Mouse (Mus musculus): Measurements from ENCODE around the gene Itpr1. TPM values are rescaled to one million over a fixed set of nuclear protein-coding genes. Genes with fewer than 3 reads are reported as not detected.
A peak's percentile ranks its signal among the peaks of the same experiment; 100 is the strongest.

Gene Itpr1
- polyA plus RNA-seq, 1 experiment = 4.7 TPM

DNA sequence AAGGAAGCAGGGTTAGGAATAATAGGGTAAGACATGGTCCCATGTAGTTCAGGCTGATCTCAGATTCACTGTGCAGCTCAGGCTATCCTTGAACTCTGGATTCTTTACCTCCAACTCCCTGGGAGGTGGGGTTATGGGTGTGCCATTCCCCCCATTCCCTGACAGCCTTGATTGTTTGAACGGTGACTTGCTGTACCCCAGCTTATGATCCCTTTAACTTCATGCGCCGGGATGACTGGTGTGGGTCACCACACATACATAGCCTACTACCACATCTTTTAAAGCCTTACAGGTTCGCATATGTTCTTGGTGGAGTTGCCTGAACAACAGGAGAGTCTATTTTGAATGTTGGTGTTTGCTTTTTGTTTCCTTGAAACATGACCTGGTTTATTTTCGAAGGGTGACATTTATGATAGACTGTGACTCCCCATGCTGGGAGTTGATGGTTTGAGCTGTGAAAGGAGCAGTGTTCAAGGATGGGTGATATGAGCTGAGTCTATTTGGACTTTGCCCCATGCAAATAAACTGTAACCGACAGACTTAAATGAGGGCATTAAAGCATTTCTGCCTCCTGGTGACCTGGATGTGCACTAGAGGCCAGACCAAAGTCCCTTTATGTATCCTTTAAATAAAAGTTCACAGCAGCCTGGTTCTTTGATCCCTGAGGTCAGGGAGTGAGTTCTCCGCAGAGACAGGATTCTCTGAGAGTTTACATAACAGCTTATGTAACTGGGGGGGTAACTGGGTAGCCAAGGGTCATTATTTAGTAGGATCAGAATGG, 273.5 kb downstream of the Itpr1 start:
- H3K4me3 ChIP-seq (ENCODE audit: low read depth, low read length) = no peak overlapping the region
- H3K36me3 ChIP-seq (ENCODE audit: control insufficient read depth, insufficient read depth, low read length) = 0 out of 2 replicates have a peak, but pooled peaks cover 1% of the 10 kb centered on the region
- H3K27me3 ChIP-seq (ENCODE audit: control insufficient read depth, insufficient read depth, low read length) = no peaks in the 10 kb centered on the region
- peaks cover 18% of the 10 kb centered on the region for H3K4me1 ChIP-seq (ENCODE audit: control insufficient read depth, insufficient read depth, insufficient read length, low read length)
- WGBS = 24% methylated on average over 7 of the region's 7 CpGs
- peak overlapping the region; percentile 80 for H3K27ac ChIP-seq (ENCODE audit: insufficient read depth, low read depth, low read length)
- TF ChIP-seq CTCF (IDR thresholded peaks at IDR 0.05; ENCODE audit: extremely low read depth, insufficient read length, insufficient replicate concordance, low read depth, low read length) (no peak), POLR2A (IDR thresholded peaks at IDR 0.05; ENCODE audit: low read depth, low read length) (no peak)

DNA sequence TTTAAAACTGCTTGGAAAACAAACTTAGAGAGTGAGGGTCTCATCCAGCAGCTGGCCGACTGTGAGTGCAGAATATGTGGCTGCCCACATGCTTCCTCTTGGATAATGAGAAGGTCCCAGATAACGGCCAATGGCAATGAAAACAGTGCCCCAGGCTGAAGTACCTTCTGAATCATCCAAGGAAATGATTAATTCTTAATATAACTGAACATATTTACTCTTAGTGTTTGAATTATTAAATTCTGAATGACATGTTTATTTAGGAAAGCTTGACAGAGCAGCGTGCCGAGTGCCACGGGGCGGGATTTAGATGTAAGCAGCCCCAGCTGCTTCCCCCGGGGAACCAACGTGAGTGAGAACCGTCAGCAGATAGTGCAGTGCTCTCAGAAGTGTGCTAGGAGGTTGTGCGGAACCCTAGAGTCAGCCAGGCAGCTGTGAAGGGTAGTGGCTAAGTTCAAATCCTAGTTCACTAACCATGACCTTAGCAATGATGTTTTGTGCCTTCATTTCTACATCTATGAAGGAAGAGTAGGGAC, 274.5 kb downstream of the Itpr1 start:
- 20% methylated on average over 10 of the region's 10 CpGs for WGBS
- Histone ChIP-seq H3K27me3 (ENCODE audit: control insufficient read depth, insufficient read depth, low read length) (no peaks in the 10 kb centered on the region), H3K4me1 (ENCODE audit: control insufficient read depth, insufficient read depth, insufficient read length, low read length) (peaks cover 26% of the 10 kb centered on the region), H3K36me3 (ENCODE audit: control insufficient read depth, insufficient read depth, low read length) (no peaks in the 10 kb centered on the region), H3K27ac (ENCODE audit: insufficient read depth, low read depth, low read length) (peak overlapping the region; percentile 80), H3K4me3 (ENCODE audit: low read depth, low read length) (no peak overlapping the region)
- TF ChIP-seq POLR2A (IDR thresholded peaks at IDR 0.05; ENCODE audit: low read depth, low read length) = no peak
- no peak for TF ChIP-seq CTCF (IDR thresholded peaks at IDR 0.05; ENCODE audit: extremely low read depth, insufficient read length, insufficient replicate concordance, low read depth, low read length)

DNA sequence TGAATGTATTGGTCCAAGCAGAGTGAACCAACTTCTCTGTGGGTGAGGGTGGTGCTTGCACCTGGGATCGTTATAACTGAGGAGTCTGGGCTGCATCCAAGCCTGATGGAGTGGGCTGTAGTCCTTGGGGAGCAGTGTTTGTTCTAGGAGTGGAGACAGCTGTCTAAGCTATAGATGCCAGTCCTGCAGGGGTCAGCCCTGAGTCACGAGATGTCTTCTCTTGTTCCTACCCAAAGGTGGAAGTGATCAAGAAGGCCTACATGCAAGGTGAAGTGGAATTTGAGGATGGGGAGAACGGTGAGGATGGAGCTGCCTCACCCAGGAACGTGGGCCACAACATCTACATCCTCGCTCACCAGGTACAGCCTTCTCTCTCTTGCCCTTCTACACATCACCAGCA, 275.4 kb downstream of the Itpr1 start:
- Histone ChIP-seq H3K4me1 (ENCODE audit: control insufficient read depth, insufficient read depth, insufficient read length, low read length) (peaks cover 26% of the 10 kb centered on the region), H3K4me3 (ENCODE audit: low read depth, low read length) (no peak overlapping the region), H3K36me3 (ENCODE audit: control insufficient read depth, insufficient read depth, low read length) (no peaks in the 10 kb centered on the region), H3K27ac (ENCODE audit: insufficient read depth, low read depth, low read length) (no peak overlapping the region), H3K27me3 (ENCODE audit: control insufficient read depth, insufficient read depth, low read length) (no peaks in the 10 kb centered on the region)
- TF ChIP-seq POLR2A (IDR thresholded peaks at IDR 0.05; ENCODE audit: low read depth, low read length) (no peak), CTCF (IDR thresholded peaks at IDR 0.05; ENCODE audit: extremely low read depth, insufficient read length, insufficient replicate concordance, low read depth, low read length) (peak; percentile 24; the same call in 1 of the 2 replicates)
- WGBS = 65% methylated on average over 5 of the region's 5 CpGs

DNA sequence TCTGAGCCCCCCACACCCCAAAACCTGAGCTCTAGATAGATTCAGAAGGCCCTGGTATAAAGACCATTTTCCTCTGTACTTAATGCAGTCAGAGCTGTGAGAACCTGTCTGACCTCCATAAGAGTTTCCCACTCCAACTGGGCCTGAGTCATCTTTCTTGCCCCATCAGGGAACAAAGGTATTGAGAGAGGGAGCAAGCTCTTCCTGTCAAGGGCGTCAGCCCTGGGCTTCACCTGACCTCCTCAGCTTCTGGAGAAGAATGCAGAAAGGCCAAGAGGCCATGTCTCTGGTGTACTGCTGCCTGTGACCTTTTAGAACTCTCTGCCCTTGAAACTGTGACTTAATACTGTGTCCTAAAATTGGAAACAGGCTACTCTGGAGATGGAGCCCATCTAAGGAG, 279.1 kb downstream of the Itpr1 start:
- Histone ChIP-seq H3K4me1 (ENCODE audit: control insufficient read depth, insufficient read depth, insufficient read length, low read length) (peaks cover 27% of the 10 kb centered on the region), H3K4me3 (ENCODE audit: low read depth, low read length) (no peak overlapping the region), H3K36me3 (ENCODE audit: control insufficient read depth, insufficient read depth, low read length) (peaks cover 3% of the 10 kb centered on the region; the same call in 1 of the 2 replicates), H3K27ac (ENCODE audit: insufficient read depth, low read depth, low read length) (peak overlapping the region; percentile 7; the same call in 1 of the 2 replicates), H3K27me3 (ENCODE audit: control insufficient read depth, insufficient read depth, low read length) (no peaks in the 10 kb centered on the region)
- WGBS = 75% methylated on average over 1 of the region's 1 CpGs
- TF ChIP-seq CTCF (IDR thresholded peaks at IDR 0.05; ENCODE audit: extremely low read depth, insufficient read length, insufficient replicate concordance, low read depth, low read length) (no peak), POLR2A (IDR thresholded peaks at IDR 0.05; ENCODE audit: low read depth, low read length) (no peak)

DNA sequence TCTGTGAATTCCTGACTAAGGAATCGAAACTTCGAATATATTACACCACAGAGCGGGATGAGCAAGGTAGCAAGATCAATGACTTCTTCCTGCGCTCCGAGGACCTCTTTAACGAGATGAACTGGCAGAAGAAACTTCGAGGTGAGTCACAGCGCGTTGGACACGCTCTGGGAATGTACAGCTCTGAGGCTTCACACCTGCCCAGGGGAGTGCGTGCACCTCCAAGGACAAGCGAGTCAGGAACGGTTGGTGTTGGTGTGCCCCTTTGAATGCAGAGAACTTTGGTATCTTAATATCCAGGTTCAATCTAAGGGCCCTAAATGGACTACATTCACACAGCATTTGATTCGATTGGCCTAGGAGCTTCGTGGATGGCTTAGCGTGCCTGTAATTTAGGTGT, 280.9 kb downstream of the Itpr1 start:
- 46% methylated on average over 16 of the region's 16 CpGs for WGBS
- Histone ChIP-seq H3K4me1 (ENCODE audit: control insufficient read depth, insufficient read depth, insufficient read length, low read length) (peaks cover 21% of the 10 kb centered on the region), H3K27me3 (ENCODE audit: control insufficient read depth, insufficient read depth, low read length) (no peaks in the 10 kb centered on the region), H3K36me3 (ENCODE audit: control insufficient read depth, insufficient read depth, low read length) (peaks cover 3% of the 10 kb centered on the region; the same call in 1 of the 2 replicates), H3K27ac (ENCODE audit: insufficient read depth, low read depth, low read length) (peak overlapping the region; percentile 88), H3K4me3 (ENCODE audit: low read depth, low read length) (no peak overlapping the region)
- no peak for TF ChIP-seq CTCF (IDR thresholded peaks at IDR 0.05; ENCODE audit: extremely low read depth, insufficient read length, insufficient replicate concordance, low read depth, low read length)
- no peak for TF ChIP-seq POLR2A (IDR thresholded peaks at IDR 0.05; ENCODE audit: low read depth, low read length)

DNA sequence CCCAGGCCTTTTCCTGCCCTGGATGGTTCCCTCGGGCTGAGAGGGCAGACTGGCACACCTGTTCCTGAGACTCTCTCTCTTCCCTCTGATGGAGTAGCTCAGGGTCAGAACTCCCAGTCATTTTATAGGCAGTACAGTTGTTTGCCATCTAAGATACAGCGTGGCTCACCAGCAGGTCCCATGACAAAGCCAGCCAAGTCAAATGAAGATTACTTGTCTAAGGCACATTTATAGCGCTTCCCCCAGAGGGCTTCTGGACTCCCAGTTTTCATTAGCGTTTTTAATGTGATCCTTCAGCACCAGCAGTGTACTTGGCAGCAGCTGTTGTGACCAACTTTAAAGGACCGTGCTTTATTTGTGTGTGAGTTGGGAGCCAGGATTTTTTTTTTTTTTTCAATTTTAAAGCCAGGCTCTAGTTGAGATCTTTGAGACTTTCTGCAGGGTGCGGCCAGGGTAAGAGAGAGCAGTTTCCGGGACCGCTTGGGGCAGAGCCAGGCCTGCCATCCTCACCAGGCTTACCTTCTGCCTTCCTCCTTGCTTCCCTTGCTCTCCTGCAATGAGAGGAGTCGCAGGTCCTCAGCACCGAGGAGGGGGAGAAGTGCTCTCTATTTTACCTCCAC, 281.4 kb downstream of the Itpr1 start:
- Histone ChIP-seq H3K36me3 (ENCODE audit: control insufficient read depth, insufficient read depth, low read length) (peaks cover 3% of the 10 kb centered on the region; the same call in 1 of the 2 replicates), H3K27ac (ENCODE audit: insufficient read depth, low read depth, low read length) (peak overlapping the region; percentile 88), H3K4me3 (ENCODE audit: low read depth, low read length) (no peak overlapping the region), H3K27me3 (ENCODE audit: control insufficient read depth, insufficient read depth, low read length) (no peaks in the 10 kb centered on the region), H3K4me1 (ENCODE audit: control insufficient read depth, insufficient read depth, insufficient read length, low read length) (peaks cover 21% of the 10 kb centered on the region)
- TF ChIP-seq CTCF (IDR thresholded peaks at IDR 0.05; ENCODE audit: extremely low read depth, insufficient read length, insufficient replicate concordance, low read depth, low read length) = 0 out of 2 replicates have a peak, but pooled peaks have one; percentile 11
- TF ChIP-seq POLR2A (IDR thresholded peaks at IDR 0.05; ENCODE audit: low read depth, low read length) = no peak
- 26% methylated on average over 10 of the region's 10 CpGs for WGBS

DNA sequence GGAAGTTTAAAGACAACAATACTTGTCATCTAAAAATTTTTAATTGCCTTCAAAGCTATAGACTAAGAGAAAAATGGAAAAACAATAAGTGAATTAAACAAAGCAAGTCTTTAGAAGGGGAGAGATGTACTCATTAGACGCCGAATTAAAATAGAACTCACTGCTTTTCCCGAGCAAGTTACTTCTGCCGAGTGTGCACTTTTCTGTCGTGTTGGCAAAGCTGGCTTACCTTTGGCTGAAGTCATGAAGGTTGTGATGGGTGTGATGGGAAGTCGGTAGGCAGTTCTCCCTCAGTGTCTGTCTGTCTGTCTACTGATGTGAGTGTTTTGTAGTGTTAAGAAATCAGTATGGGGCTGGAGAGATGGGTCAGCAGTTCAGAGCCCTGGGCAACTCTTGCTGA, 282.1 kb downstream of the Itpr1 start:
- Histone ChIP-seq H3K4me3 (ENCODE audit: low read depth, low read length) (no peak overlapping the region), H3K36me3 (ENCODE audit: control insufficient read depth, insufficient read depth, low read length) (peaks cover 3% of the 10 kb centered on the region; the same call in 1 of the 2 replicates), H3K4me1 (ENCODE audit: control insufficient read depth, insufficient read depth, insufficient read length, low read length) (peaks cover 21% of the 10 kb centered on the region), H3K27ac (ENCODE audit: insufficient read depth, low read depth, low read length) (no peak overlapping the region), H3K27me3 (ENCODE audit: control insufficient read depth, insufficient read depth, low read length) (no peaks in the 10 kb centered on the region)
- TF ChIP-seq CTCF (IDR thresholded peaks at IDR 0.05; ENCODE audit: extremely low read depth, insufficient read length, insufficient replicate concordance, low read depth, low read length) (no peak), POLR2A (IDR thresholded peaks at IDR 0.05; ENCODE audit: low read depth, low read length) (no peak)
- 81% methylated on average over 6 of the region's 6 CpGs for WGBS
